Mouse (Mus musculus) lung, postnatal 10 days (tissue): ENCODE results near the gene Znrf2.

Source experiments
- DNase-seq: peaks from one replicate; pipeline ENCODE4 v3.0.0; 2021

The Znrf2 gene

DNA sequence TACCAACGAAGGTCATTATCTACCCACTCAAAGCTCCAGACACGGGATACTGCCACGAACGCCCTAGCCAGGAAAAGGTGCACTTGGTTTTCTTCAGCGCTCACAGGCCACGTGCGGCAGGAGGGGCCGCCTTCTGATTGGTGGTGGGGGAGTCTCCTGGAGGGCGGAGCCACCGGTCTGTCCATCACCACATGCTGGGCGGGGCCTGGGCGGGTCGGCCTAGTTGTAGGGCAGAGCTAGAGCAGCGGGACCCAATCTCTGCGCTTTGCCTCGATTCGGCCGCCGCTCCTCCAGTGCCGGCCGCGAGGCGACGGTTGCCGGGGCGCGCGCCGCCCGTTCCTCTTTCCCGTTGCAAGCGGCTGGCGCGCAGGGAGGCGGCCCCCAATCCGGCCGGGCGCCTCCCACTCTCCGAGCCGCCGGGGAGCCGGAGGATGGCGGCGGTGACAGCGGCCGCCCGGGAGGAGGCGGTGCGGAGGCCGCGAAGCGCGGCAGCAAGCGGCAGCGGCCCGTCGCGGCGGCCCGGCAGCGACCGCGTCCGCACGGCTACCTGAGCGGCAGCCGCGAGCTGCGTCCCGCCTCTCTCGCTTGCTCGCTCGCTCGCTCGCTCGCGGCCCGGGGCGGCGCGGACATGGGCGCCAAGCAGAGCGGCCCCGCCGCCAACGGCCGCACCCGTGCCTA lies at the start of gene Znrf2:
Znrf2 (plus strand) TSS at position 529 of the 678 bp plus-strand sequence.
- peak; percentile 95 for DNase-seq

DNA sequence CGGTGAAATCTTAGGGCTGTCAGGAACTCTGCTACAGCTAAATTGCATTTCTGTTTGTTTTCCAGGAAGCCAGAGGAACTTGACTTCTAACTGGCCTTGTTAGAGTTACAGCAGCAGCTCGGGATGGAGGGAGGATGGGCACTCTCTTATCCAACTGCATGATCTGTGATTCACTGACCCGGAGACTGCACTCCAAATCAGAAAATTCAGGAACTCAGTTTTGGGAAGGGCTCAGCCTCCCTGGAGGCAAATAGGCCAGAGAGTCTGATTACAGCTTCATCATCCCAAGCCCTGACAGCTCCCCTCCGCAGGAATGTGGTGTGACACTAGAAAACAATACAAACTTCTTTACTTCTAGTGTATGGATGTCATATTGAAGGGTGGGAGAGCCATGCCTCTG lies 49.0 kb upstream of the Znrf2 start:
- no peak for DNase-seq

DNA sequence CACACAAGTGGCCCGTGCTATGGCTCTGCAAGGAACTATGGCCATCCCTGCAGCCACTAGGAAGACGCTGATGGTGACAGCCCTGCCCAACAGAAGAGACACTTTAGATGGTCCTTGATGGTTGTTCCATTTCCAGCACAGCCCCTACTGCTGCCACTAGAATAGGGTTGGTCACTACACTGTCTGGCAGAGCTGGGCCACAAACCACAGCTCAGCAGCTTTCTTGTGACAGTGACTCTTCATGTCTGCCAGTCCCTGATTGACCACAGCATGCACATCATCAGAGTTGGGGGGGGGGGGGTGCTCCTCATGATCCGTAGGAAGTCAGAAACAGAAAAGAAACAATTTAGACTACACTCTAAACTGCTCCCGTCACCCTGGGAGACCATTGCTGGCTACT lies 46.0 kb upstream of the Znrf2 start:
- DNase-seq, result no peak

DNA sequence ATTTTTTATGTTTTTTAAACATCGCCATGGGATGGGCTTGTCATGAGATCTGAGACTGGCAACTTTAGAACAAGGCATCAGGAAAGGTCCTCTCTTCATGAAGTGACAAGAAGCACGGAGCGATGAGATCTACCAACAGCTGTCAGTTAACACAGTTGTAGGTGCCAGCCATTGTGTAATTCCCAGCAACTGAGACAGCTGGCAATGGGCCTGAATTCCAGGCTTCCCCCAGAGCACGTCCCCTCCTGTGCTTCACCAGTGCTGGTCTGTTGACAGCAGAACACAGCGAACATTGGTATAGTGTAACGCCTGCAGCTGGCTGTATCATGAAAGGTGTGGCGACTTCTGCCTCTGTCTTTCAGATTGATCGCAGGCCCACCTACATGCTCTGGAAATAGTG lies 45.5 kb upstream of the Znrf2 start:
- peak; percentile 83 for DNase-seq

DNA sequence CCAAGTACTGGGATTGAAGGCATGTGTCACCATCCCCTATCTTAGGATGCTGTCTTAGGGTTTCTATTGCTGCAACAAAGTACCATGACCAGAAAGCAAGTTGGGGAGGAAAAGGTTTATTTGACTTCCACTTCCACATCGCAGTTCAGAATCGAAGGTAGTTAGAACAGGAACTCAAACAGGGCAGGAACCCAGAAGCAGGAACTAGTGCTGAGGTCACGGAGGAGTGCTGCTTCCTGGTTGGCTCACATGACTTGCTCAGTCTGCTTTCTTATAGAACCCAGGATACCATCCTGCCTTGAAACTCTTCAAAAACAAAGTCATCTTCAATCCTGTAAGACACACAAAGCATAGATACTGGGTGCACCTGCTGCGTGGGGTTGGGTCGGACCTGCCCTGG lies 44.6 kb upstream of the Znrf2 start:
- DNase-seq, result no peak

DNA sequence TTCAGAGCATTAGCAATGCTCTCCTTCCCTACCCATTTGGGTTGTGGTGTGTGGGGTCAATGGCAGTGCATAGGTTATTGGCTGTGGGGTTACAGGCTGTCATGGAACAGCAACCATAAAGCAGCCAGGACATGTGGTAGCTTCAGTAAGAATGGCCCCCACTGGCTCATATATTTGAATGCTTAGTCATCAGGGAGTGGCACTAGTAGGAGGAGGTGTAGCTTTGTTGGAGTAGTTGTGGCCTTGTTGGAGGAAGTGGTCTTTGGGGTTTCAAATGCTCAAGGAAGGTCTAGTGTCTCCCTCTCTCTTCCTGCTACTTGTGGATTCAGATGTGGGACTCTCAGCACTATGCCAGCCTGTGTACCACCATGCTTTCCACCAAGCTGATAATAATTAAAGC lies 41.0 kb upstream of the Znrf2 start:
- DNase-seq, result no peak

DNA sequence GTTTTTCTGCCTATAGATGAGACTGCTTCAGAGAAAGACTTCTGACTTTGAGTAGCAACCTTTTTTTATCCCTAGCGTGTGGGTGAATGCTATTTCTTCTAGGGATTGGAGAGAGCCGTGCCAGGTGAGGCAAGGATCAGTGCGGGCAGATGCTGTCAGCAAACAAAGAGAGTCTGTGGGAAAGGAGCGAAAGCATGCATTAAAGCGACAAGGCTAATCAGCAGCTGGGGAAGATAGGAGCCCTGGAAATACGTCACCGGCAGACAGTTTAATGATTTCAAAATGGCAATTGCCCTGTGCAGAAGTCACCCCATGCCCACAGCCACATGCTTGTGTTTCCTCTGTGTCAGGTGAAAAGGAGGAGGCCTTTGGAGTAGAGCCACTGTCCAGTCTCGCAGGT lies 39.1 kb upstream of the Znrf2 start:
- DNase-seq, result no peak

DNA sequence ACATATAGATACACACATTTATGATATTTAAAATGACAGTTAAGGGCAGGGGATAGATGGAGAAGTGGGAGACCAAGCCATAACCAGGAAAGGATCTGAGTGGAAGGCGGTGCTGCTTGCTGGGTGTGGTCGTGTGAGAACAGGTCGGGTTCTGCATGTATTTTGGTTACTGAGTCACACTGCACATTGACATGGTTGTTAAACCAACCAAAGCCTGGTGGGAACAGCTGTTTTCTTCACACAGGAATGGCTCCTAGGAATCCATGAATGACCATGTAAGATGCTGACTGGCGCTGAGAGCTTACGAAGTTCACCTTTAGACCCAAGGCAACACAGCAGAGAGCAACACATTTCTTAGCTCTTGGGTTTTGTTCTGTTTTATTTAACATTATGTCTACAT lies 36.7 kb upstream of the Znrf2 start:
- DNase-seq, result no peak

DNA sequence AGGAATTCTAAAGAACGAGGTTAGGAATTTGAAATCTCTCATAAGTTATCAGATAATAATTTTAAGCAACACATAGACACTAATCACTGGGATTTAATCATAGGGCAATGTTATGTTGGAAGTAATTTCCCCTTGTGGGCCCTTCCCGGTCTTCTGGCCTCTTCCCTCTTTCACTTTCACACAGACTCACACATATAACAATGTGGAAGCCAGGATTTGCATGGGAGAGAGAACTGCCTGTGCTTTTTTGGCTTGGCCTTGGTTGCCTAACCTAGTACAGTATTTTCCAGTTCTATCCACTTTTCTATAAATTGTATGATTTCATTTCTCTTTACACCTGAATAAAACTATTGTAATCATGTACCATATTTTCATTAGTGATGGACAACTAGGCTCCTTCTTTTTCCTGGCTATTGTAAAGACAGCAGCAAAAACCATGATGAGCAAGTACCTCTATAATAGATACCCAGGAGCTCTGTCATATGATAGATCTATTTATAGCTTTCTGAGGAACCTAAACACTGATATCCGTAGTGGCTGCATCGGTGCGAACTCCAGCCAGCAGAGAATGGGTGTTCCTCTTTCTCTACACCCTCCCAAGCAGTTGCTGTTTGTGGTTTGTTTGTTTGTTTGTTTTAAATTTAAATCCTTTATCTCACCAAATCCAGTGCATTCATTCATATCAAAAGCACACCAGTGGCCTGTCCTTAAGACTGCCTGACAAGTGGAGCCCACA lies 36.0 kb upstream of the Znrf2 start:
- no peak for DNase-seq

DNA sequence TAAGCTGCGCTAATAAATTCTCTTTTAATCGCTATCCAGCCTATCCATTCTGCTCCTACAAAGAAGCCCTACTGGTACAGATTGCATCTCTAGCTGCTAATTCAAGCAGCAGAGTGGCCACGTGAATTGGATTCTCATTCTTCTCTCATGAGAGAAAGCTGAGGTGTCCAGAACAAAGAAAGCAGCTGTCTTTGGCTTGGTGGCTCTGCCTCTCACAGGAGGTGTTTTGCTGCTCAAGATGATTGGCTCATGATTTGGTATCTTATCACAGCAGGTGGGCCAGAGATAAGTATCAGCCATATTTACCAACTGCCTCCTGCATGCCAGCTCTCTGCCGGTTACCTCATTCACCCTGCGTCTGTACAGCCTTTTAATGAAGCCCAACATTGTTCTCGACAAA lies 34.8 kb upstream of the Znrf2 start:
- no peak for DNase-seq

DNA sequence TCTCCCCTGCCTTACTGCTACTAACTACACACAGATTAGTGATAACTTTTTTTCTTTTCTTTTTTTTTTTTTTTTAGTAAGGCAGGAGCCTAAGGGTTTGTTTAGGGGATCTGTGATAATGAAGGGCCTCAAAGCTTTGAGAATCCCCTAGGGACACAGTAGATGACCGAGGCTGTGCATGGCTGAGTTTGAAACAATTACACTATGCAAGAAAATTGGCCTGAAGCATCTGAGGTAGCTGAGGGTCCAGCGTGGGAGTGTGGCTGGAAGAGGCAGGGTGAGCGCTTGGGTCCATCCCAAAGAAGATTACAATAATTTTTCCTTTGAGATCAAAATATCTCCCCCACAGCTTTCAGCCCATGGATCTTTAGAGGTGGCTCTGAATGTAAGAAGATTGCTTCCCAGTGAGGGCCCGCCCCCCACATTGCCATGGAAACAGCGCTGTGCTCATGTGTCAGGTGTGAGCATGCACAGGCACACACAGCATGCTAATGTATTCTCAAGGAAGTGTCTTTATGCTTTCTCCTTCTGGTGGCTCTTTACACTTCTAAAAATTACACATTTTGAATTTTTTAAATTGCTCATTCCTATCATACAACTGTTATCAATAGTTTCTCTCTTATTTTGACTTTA lies 31.5 kb upstream of the Znrf2 start:
- DNase-seq, result no peak

DNA sequence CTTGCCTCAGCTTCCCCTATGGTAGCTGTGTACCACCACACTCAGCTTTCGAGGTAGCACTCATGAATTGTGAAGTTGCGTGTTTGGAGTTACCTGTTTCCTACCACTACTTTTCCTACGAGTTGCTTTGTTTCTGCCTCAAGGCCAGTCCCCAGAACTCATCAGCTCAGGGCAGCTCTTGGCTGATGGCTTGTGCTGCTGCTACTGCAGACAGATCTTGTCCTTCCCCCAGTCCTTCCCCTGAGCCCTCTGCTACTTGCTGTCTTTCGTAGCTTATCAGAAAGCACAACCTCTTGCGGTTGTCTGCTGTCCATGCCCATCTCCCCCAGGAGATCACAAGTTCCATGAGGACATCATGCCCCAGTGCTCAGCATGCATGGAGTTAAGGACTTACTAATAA lies 29.9 kb upstream of the Znrf2 start:
- no peak for DNase-seq

DNA sequence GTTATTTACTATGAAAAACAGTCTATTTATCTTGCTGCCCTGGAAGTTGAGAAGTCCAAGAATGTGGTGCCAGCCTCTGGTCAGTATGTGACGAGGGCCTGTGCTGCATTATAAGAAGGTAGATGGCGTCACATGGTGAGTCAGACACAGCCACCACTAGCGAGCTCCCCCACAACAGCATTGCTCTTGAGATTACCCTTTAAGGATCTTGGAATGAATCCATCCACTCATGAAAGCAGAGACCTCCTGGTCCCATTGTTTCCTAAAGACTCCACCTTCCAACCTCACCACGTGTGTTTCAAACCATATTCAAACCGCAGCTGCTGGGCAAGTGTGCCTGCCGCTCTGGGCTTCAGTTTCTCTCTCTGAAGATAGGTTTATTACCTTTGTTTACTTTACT lies 28.2 kb upstream of the Znrf2 start:
- DNase-seq, result no peak

DNA sequence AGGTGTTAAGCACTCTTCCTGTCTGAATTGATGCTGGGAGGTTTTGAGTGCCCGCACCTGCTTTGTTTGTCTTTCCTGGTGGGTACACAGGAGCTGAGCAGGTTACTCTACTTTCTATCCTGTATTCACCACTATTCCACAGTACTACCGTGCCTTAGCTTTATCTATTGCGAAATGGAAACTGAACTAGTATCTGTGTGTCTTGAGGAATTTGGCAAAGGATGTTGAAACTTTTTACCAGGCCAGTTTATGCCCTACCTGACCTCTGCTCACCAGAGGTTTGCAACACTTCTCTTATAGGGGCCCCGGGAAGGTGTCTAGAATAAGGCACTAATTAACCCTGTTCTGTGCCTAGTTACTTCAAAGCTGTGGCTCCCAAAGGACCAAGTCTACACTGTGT lies 27.6 kb upstream of the Znrf2 start:
- no peak for DNase-seq

DNA sequence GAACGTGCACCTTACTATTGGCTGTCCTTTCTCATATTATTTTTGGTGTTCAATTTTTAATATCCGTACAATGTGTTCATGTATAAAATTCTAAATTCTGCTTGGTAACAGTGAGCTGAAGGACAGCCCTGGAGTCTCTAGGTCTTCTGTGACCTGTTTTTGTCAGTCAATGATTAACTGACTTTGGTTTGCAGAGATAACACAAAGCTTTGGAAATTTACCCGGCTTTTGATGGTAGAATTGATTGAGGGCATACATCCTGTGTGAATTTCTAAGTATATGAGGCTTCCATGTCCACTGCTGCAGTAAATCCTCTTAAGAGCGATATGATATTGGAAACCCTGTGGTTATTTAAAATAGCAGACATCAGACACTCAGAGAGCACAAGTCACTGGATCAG lies 26.6 kb upstream of the Znrf2 start:
- DNase-seq, result no peak

DNA sequence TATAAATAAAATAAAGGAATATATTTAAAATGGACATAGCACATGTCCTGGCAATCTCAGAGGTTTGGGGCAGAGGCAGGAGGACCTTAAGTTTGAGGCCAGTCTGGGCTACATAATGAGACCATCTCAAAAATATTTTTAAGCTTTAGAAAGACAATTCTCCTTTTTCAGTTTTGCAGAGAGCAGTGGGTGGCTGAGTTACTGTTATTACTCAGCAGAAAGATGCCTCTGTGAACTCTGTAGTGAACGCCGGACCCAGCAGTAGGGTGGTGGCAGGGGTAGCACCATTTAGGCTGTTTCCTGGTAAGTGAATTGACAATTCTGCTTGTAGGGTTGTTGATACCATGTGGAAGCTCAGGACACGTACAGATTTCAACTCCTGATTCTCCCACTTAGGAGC lies 22.9 kb upstream of the Znrf2 start:
- no peak for DNase-seq

DNA sequence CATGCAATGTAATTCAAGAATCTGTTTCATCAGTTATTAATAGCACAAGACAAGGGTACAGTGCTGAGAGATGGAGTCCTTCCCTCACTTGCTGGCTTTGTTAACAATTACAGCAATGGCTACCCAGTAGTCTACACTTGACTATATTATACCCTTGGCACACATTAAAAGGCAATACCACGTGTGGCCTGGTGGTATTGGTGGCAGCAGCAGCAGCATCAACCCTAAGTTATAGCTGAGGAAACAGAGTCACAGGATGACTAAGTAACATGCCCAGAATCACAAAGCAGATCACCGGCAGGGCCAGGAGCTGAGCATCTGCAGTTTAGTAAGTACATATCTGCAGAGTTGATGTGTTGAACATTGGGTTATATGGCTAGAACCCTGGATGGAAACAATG lies 22.3 kb upstream of the Znrf2 start:
- DNase-seq, result no peak

DNA sequence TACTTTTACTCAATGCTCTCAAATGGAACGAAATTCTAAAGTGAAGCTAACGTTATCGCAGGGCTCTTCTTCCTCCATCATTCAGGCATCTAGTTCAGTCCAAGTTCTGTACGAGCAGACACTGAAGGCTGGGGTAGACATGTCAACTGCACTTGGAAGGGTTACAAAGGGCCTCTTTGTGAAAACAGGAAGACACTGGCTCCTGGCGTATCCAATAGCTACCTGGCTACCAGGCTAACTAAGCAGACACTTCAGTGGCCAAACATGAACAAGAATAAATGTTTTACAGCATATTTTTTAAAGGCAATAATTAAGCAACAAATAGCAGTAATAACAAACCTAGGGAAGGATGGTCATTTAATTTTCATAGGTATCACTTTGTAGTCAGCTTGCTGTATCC lies 21.7 kb upstream of the Znrf2 start:
- no peak for DNase-seq

DNA sequence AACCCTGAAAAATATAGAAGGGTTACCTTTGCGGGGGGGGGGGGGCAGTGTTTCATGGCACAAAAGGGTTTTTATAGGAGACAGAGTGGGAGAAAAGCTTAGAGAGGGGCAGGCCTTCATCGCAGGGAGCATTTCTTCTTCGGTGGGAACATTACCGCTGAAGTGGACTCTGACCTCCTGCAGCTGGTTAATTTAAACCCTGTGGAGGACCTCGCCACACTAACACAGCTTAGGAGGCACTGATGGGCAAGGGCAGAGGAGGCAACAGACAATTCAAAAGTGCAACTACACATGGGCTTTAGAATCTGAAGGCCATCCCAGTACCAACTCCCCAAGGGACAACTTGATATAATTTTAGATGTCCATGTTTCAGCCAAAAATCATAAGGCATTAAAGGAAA lies 20.7 kb upstream of the Znrf2 start:
- DNase-seq, result no peak

DNA sequence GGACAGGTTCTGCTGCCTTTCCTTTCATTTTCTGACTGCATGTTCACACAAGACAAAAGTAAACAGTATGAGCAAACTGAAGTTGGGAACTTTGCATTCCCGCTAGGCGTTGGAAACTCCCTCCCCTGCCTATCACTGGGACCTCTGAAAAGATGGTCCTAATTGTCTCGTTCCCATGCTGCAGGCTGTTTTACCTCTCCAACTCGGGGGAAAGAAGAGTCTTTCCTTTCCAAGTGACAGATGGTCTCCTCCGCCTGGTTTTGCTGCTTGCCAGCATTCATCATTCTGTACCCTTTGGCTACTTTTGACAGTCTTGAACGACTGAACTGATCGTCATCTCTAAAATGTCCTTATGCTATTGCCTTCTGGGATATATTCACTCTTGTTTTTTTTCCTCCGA lies 14.4 kb upstream of the Znrf2 start:
- no peak for DNase-seq

DNA sequence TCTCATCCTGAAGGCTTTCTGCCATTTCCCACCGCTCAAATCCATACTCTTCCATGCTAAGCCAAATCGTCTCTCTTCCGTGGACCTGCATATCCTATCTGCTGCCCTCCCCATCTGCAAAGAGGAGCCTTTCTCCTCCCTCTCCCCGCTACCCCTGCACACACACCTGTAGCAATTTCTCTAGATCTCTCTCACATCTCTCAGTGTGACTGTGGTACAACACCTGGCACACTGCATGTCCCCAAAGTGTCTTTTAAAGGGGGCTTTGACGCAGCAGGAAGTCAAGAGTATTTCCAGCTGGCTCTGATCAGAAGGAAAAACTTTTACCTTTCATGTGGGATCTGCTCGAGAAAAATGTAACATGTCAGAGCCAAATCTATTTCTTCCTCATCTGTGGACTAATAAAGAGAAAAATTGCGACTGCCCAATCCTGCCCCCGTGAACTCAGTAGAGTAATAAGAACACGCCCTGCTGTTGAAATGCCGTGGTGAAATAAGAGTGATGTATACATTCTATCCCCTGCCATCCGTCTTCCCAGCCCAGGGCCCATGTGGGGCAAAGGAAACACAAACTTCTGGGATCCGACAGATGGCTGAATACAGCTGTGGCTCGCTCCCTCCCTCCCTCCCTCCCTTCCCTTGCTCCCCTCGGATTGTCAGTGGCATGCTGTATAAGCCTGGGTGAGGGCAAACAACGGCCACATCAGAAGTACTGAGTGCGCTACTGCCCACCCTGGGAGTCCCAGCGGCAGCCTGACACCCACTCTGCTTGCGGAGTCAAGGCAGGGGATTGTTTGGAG lies 12.5 kb upstream of the Znrf2 start:
- no peak for DNase-seq

DNA sequence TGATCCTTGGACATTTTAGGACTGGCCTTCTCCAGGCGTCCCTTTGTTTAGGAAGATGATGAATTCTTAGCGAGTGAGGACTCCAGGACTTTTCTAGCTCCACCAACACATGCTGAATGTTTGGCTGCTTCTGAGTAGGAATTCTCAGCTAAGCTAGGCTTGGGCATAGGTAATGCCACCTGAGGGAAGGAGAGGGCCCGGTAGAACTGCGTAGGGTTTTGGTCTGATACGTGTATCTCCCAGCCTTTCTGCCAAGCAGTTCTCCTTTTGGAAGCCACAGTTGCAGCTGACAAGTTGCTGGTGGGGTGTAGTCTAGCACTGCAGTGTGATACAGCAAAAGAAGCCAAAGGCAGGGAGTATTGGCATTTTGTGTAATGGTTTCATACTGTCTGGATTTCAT lies 10.9 kb upstream of the Znrf2 start:
- no peak for DNase-seq

DNA sequence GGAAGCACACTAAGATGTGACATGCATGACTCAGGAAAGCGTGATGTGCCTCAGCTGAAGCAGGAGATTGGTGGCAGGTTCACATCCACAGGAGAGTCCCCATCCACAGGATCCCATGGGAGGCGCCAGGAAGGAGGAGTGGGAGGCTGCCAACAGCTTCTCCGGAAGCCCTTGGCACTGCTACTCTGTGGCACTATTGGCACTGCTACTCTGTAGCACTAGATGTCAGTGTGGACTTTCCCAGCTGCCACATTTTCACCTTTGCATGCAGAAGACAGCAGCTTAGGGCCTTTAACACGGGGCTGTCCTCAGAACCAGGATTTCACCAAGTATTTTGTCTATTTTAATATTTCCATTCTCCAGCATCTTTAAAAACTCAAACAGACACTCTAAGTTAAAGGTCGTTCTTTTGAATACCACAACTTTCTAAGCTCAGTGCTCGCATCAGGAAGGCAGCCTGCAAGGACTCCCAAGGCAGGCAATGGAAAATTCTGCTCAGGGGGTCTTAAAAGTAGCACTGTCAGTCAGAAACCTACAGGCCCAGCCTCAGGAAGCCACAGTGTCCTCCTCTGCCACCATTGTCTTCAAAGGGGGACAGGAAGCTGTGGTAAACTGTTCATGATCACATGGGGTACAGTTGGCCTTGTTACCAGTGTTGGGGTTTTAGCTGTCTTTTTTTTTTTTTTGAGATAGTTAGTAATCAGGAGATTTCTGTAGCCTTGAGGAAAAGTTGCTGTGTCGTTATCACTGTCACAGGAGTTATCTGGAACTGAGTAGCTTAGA lies 7.0 kb upstream of the Znrf2 start:
- DNase-seq, result peak; percentile 58
